Mouse (Mus musculus) gastrocnemius, postnatal 10 days (tissue): Measurements from ENCODE around the gene Pde4d. TPM values are rescaled to one million over a fixed set of nuclear protein-coding genes. Genes with fewer than 3 reads are reported as not detected.
A peak's percentile ranks its signal among the peaks of the same experiment; 100 is the strongest.

Experiments
- DNase-seq: peaks from one replicate; pipeline ENCODE4 v3.0.0; 2021; ENCODE audit warnings: mixed read lengths
- total RNA-seq, 2 experiments: library from RNA; stranded (reverse); gene quantifications; 2 replicates each; pipeline ENCODE4 v1.2.3; 2021

Gene Pde4d
- total RNA-seq, 2 experiments from 2014 or later: 79.5 to 83.1 TPM

- DNase-seq: no peak
These were observed 1127.0 kb downstream of the Pde4d start for GRCm38 (mm10) chr13:109576725-109577124.

GRCm38 (mm10) chr13:109577454-109577853 lies 1127.7 kb downstream of the Pde4d start:
- DNase-seq: no peak

- no peak for DNase-seq
These were observed 1128.2 kb downstream of the Pde4d start for GRCm38 (mm10) chr13:109577901-109578300.

- no peak for DNase-seq
These were observed 1131.7 kb downstream of the Pde4d start for GRCm38 (mm10) chr13:109581284-109582070.

- DNase-seq: no peak
These were observed 1140.3 kb downstream of the Pde4d start for GRCm38 (mm10) chr13:109590048-109590447.

GRCm38 (mm10) chr13:109592192-109592797 lies 1142.5 kb downstream of the Pde4d start:
- no peak for DNase-seq

GRCm38 (mm10) chr13:109599711-109600110 lies 1150.0 kb downstream of the Pde4d start:
- no peak for DNase-seq

GRCm38 (mm10) chr13:109604017-109604416 lies 1154.3 kb downstream of the Pde4d start:
- no peak for DNase-seq

GRCm38 (mm10) chr13:109605140-109605539 lies 1155.4 kb downstream of the Pde4d start:
- DNase-seq: no peak

- no peak for DNase-seq
These were observed 1159.5 kb downstream of the Pde4d start for GRCm38 (mm10) chr13:109609106-109609804.

GRCm38 (mm10) chr13:109609805-109610187 lies 1160.0 kb downstream of the Pde4d start:
- peak; percentile 44 for DNase-seq

- DNase-seq: no peak
These were observed 1161.0 kb downstream of the Pde4d start for GRCm38 (mm10) chr13:109610772-109611171.

GRCm38 (mm10) chr13:109615213-109615784 lies 1165.6 kb downstream of the Pde4d start:
- DNase-seq: no peak

- no peak for DNase-seq
These were observed 1166.1 kb downstream of the Pde4d start for GRCm38 (mm10) chr13:109615785-109616281.

GRCm38 (mm10) chr13:109619158-109619657 lies 1169.5 kb downstream of the Pde4d start:
- DNase-seq: no peak

GRCm38 (mm10) chr13:109622207-109622606 lies 1172.5 kb downstream of the Pde4d start:
- DNase-seq: no peak

- DNase-seq: no peak
These were observed 1173.5 kb downstream of the Pde4d start for GRCm38 (mm10) chr13:109623201-109623600.

GRCm38 (mm10) chr13:109624772-109625349 lies 1175.1 kb downstream of the Pde4d start:
- no peak for DNase-seq

- no peak for DNase-seq
These were observed 1175.8 kb downstream of the Pde4d start for GRCm38 (mm10) chr13:109625466-109626129.

GRCm38 (mm10) chr13:109627265-109627664 lies 1177.5 kb downstream of the Pde4d start:
- no peak for DNase-seq

- no peak for DNase-seq
These were observed 1178.9 kb downstream of the Pde4d start for GRCm38 (mm10) chr13:109628606-109629005.
